Mouse (Mus musculus): ENCODE data around the gene Olfr1288.

The Olfr1288 gene

GRCm38 (mm10) chr2:111473801-111474200 is at the start of gene Olfr1288:
Olfr1288 (plus strand) TSS chr2:111474101.
- DNase-seq (ENCODE audit: extremely low read depth, low read depth, low spot score), result no peak

- no peak for DNase-seq (ENCODE audit: extremely low read depth, low read depth, low spot score)
These were observed 25.1 kb upstream of the Olfr1288 start, which contains the start of gene Olfr1287 for GRCm38 (mm10) chr2:111448842-111449241. Olfr1287 (plus strand) TSS chr2:111449142.

GRCm38 (mm10) chr2:111480519-111480918 is 6.6 kb downstream of the Olfr1288 start, which contains the start of gene Olfr1289:
Olfr1289 (plus strand) TSS chr2:111480819.
- no peak for DNase-seq (ENCODE audit: extremely low read depth, low read depth, low spot score)

- DNase-seq (ENCODE audit: extremely low read depth, low read depth, low spot score), result no peak
These were observed 19.8 kb downstream of the Olfr1288 start, which contains the start of gene Olfr1290 for GRCm38 (mm10) chr2:111493729-111494128. Olfr1290 (minus strand) TSS chr2:111493829.

GRCm38 (mm10) chr2:111496880-111497279 is 23.0 kb downstream of the Olfr1288 start, which contains the start of gene Olfr1291-ps1:
Olfr1291-ps1 (plus strand) TSS chr2:111497180.
- DNase-seq (ENCODE audit: extremely low read depth, low read depth, low spot score), result no peak

GRCm38 (mm10) chr2:111517451-111517850 is 43.5 kb downstream of the Olfr1288 start:
- no peak for DNase-seq (ENCODE audit: extremely low read depth, low read depth, low spot score)

GRCm38 (mm10) chr2:111524903-111525302 is 51.0 kb downstream of the Olfr1288 start, which contains the start of gene Olfr1293-ps:
Olfr1293-ps (plus strand) TSS chr2:111525203.
- DNase-seq (ENCODE audit: extremely low read depth, low read depth, low spot score), result no peak
